Mouse (Mus musculus): ENCODE measurements around the gene Dlgap4. TPM values are rescaled to one million over a fixed set of nuclear protein-coding genes. Genes with fewer than 3 reads are reported as not detected.
"Not testable (repeated sequence)": the region's sequence is repeated elsewhere in the genome, so short reads cannot be mapped to it uniquely, and the experiment has no call there.

The Dlgap4 gene
- total and polyA plus RNA-seq, 3 experiments, result 31.3 to 61.5 (median 32.5) TPM

DNA sequence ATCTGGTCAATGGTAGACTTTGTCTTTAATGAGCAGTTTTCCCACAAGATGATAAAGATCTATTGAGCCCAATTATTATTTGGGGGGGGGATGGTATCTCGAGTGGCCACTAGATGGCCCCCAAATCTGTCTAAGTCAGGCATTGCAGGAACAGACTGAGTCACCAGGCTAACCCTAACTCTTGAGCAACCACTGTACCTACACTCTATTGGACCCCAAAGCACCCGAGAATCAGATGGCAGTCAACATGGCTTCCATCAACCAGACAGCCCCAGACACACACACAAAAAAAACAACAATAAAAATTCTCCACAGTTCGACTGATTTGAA is 174.2 kb downstream of the Dlgap4 start:
- Histone ChIP-seq H3K79me2 (replicated peaks; ENCODE audit: control insufficient read depth, insufficient read depth, low read length) (no peaks in the 10 kb centered on the region), H3K27ac (no peak overlapping the region), H3K4me3 (no peak overlapping the region), H3K9ac (ENCODE audit: low read depth, low read length) (no peak overlapping the region), H3K36me3 (ENCODE audit: control insufficient read depth, insufficient read depth, low read length) (no peaks in the 10 kb centered on the region), H3K4me1 (ENCODE audit: control insufficient read depth, insufficient read depth, low read length) (no peaks in the 10 kb centered on the region; the same call in 1 of the 2 replicates), H3K27me3 (ENCODE audit: control insufficient read depth, insufficient read depth, low read length) (no peaks in the 10 kb centered on the region)
- intact Hi-C loops (cut with DNase I), result no loop called here
- peak; percentile 61 for TF ChIP-seq CTCF (IDR thresholded peaks at IDR 0.05)
- TF ChIP-seq EP300 (IDR thresholded peaks at IDR 0.05; ENCODE audit: insufficient read depth, low read depth, low read length), result no peak
- TF ChIP-seq POLR2A (IDR thresholded peaks at IDR 0.05; ENCODE audit: insufficient read depth, low read depth, low read length), result no peak
- 42% methylated on average over 3 of the region's 3 CpGs for WGBS
- DNase-seq, result no peak

GRCm38 (mm10) chr2:156788836-156789235 is 175.3 kb downstream of the Dlgap4 start:
- H3K27me3 ChIP-seq (ENCODE audit: control insufficient read depth, insufficient read depth, low read length), result no peaks in the 10 kb centered on the region
- TF ChIP-seq EP300 (IDR thresholded peaks at IDR 0.05; ENCODE audit: insufficient read depth, low read depth, low read length), result no peak
- TF ChIP-seq POLR2A (IDR thresholded peaks at IDR 0.05; ENCODE audit: insufficient read depth, low read depth, low read length), result no peak
- no peak for TF ChIP-seq CTCF (IDR thresholded peaks at IDR 0.05)
- no peak overlapping the region for H3K4me3 ChIP-seq
- no peaks in the 10 kb centered on the region for H3K36me3 ChIP-seq (ENCODE audit: control insufficient read depth, insufficient read depth, low read length)
- 74% methylated on average over 1 of the region's 1 CpGs for WGBS
- no peaks in the 10 kb centered on the region for H3K79me2 ChIP-seq (replicated peaks; ENCODE audit: control insufficient read depth, insufficient read depth, low read length)
- H3K9ac ChIP-seq (ENCODE audit: low read depth, low read length), result no peak overlapping the region
- H3K4me1 ChIP-seq (ENCODE audit: control insufficient read depth, insufficient read depth, low read length), result no peaks in the 10 kb centered on the region; the same call in 1 of the 2 replicates
- DNase-seq, result no peak
- intact Hi-C loops (cut with DNase I), result no loop called here
- H3K27ac ChIP-seq, result no peak overlapping the region

- Histone ChIP-seq H3K27ac (no peak overlapping the region), H3K4me1 (ENCODE audit: control insufficient read depth, insufficient read depth, low read length) (no peaks in the 10 kb centered on the region), H3K79me2 (replicated peaks; ENCODE audit: control insufficient read depth, insufficient read depth, low read length) (no peaks in the 10 kb centered on the region), H3K36me3 (ENCODE audit: control insufficient read depth, insufficient read depth, low read length) (no peaks in the 10 kb centered on the region), H3K27me3 (ENCODE audit: control insufficient read depth, insufficient read depth, low read length) (no peaks in the 10 kb centered on the region), H3K9ac (ENCODE audit: low read depth, low read length) (no peak overlapping the region), H3K4me3 (no peak overlapping the region)
- DNase-seq, result no peak
- TF ChIP-seq POLR2A (IDR thresholded peaks at IDR 0.05; ENCODE audit: insufficient read depth, low read depth, low read length) (no peak), EP300 (IDR thresholded peaks at IDR 0.05; ENCODE audit: insufficient read depth, low read depth, low read length) (no peak), CTCF (IDR thresholded peaks at IDR 0.05) (no peak)
- 78% methylated on average over 1 of the region's 1 CpGs for WGBS
- intact Hi-C loops (cut with DNase I), result no loop called here
Observed at GRCm38 (mm10) chr2:156798516-156798915, 185.0 kb downstream of the Dlgap4 start.

- no peaks in the 10 kb centered on the region for H3K79me2 ChIP-seq (replicated peaks; ENCODE audit: control insufficient read depth, insufficient read depth, low read length)
- intact Hi-C loops (cut with DNase I), result no loop called here
- H3K4me3 ChIP-seq, result no peak overlapping the region
- no peaks in the 10 kb centered on the region for H3K36me3 ChIP-seq (ENCODE audit: control insufficient read depth, insufficient read depth, low read length)
- WGBS, result 75% methylated on average over 4 of the region's 4 CpGs
- DNase-seq, result no peak
- TF ChIP-seq CTCF (IDR thresholded peaks at IDR 0.05) (no peak), POLR2A (IDR thresholded peaks at IDR 0.05; ENCODE audit: insufficient read depth, low read depth, low read length) (no peak), EP300 (IDR thresholded peaks at IDR 0.05; ENCODE audit: insufficient read depth, low read depth, low read length) (no peak)
- H3K27me3 ChIP-seq (ENCODE audit: control insufficient read depth, insufficient read depth, low read length), result no peaks in the 10 kb centered on the region
- no peaks in the 10 kb centered on the region for H3K4me1 ChIP-seq (ENCODE audit: control insufficient read depth, insufficient read depth, low read length)
- no peak overlapping the region for H3K9ac ChIP-seq (ENCODE audit: low read depth, low read length)
- no peak overlapping the region for H3K27ac ChIP-seq
Observed at GRCm38 (mm10) chr2:156801045-156801444, 187.5 kb downstream of the Dlgap4 start.

GRCm38 (mm10) chr2:156802116-156802515 is 188.6 kb downstream of the Dlgap4 start:
- H3K27me3 ChIP-seq (ENCODE audit: control insufficient read depth, insufficient read depth, low read length); intact Hi-C loops (cut with DNase I); H3K9ac ChIP-seq (ENCODE audit: low read depth, low read length); H3K27ac ChIP-seq; H3K79me2 ChIP-seq (replicated peaks; ENCODE audit: control insufficient read depth, insufficient read depth, low read length); H3K36me3 ChIP-seq (ENCODE audit: control insufficient read depth, insufficient read depth, low read length); H3K4me1 ChIP-seq (ENCODE audit: control insufficient read depth, insufficient read depth, low read length); DNase-seq; H3K4me3 ChIP-seq: not testable (repeated sequence)
- 44% methylated on average over 9 of the region's 9 CpGs for WGBS

- H3K27ac ChIP-seq, result no peak overlapping the region
- no peaks in the 10 kb centered on the region for H3K36me3 ChIP-seq (ENCODE audit: control insufficient read depth, insufficient read depth, low read length)
- H3K79me2 ChIP-seq (replicated peaks; ENCODE audit: control insufficient read depth, insufficient read depth, low read length), result no peaks in the 10 kb centered on the region
- no peak overlapping the region for H3K9ac ChIP-seq (ENCODE audit: low read depth, low read length)
- H3K4me3 ChIP-seq, result no peak overlapping the region
- no peak for DNase-seq
- TF ChIP-seq POLR2A (IDR thresholded peaks at IDR 0.05; ENCODE audit: insufficient read depth, low read depth, low read length) (no peak), EP300 (IDR thresholded peaks at IDR 0.05; ENCODE audit: insufficient read depth, low read depth, low read length) (no peak), CTCF (IDR thresholded peaks at IDR 0.05) (no peak)
- no peaks in the 10 kb centered on the region for H3K27me3 ChIP-seq (ENCODE audit: control insufficient read depth, insufficient read depth, low read length)
- H3K4me1 ChIP-seq (ENCODE audit: control insufficient read depth, insufficient read depth, low read length), result no peaks in the 10 kb centered on the region
- intact Hi-C loops (cut with DNase I), result no loop called here
- 57% methylated on average over 4 of the region's 4 CpGs for WGBS
Observed at GRCm38 (mm10) chr2:156803698-156804372, 190.3 kb downstream of the Dlgap4 start.
